Mouse (Mus musculus) olfactory bulb, adult 2 months (tissue): ENCODE results near the gene Twistnb. TPM values are rescaled to one million over a fixed set of nuclear protein-coding genes. Genes with fewer than 3 reads are reported as not detected.

Experiments used
- H3K27ac ChIP-seq: fragments of 200-500 bp; 2 replicates; pipeline ENCODE4 v1.5.1; 2012; ENCODE audit warnings: low read depth, low read length; ENCODE audit not compliant: insufficient read depth
- H3K4me1 ChIP-seq: fragments of 200-500 bp; 2 replicates; pipeline ENCODE4 v1.6.1; 2012; ENCODE audit warnings: low read length; ENCODE audit not compliant: control insufficient read depth, insufficient read depth
- H3K4me3 ChIP-seq: fragments of 200-500 bp; 2 replicates; pipeline ENCODE4 v1.5.1; 2012; ENCODE audit warnings: mild to moderate bottlenecking, low read depth, low read length, moderate library complexity; ENCODE audit not compliant: insufficient read depth
- CTCF ChIP-seq: fragments of 200-500 bp; IDR thresholded peaks from 2 replicates; pipeline ENCODE4 v1.5.1; 2012; ENCODE audit warnings: low read depth, mild to moderate bottlenecking, low read length, moderate library complexity; ENCODE audit not compliant: insufficient read depth
- POLR2A ChIP-seq: fragments of 200-500 bp; IDR thresholded peaks from 2 replicates; pipeline ENCODE4 v1.6.1; 2012; ENCODE audit warnings: mild to moderate bottlenecking, low read depth, low read length, moderate library complexity; ENCODE audit not compliant: insufficient read depth
- WGBS: fragments of 180-500 bp; shearing (Covaris S2); methylation state at CpG from one replicate; pipeline ENCODE4 v1.1.7; 2018; 5-methylcytosine and 5-hydroxymethylcytosine counted together
- polyA plus RNA-seq: library from polyadenylated mRNA; stranded (reverse); fragments of >200 nt; gene quantifications from 2 replicates; pipeline ENCODE4 v1.2.4, GENCODE M21; 2012; ENCODE audit warnings: low replicate concordance; ENCODE audit not compliant: missing spikeins, insufficient read depth, insufficient read length

Twistnb gene
- polyA plus RNA-seq, 1 experiment: not detected

- TF ChIP-seq CTCF (no peak), POLR2A (no peak)
- WGBS: 30% methylated on average over 3 of the region's 3 CpGs
- Histone ChIP-seq H3K4me3 (no peak overlapping the region), H3K4me1 (no peaks in the 10 kb centered on the region), H3K27ac (no peak overlapping the region)
Measured at GRCm38 (mm10) chr12:33424329-33424728, 5.1 kb upstream of the Twistnb start.

- WGBS: 34% methylated on average over 3 of the region's 3 CpGs
- TF ChIP-seq POLR2A: no peak
- no peak for TF ChIP-seq CTCF
- Histone ChIP-seq H3K4me1 (no peaks in the 10 kb centered on the region), H3K27ac (no peak overlapping the region), H3K4me3 (no peak overlapping the region)
Measured at GRCm38 (mm10) chr12:33427293-33427692, 2.1 kb upstream of the Twistnb start.

- H3K4me3 ChIP-seq: no peak overlapping the region
- WGBS: 67% methylated on average over 2 of the region's 2 CpGs
- TF ChIP-seq POLR2A (no peak), CTCF (no peak)
Measured at GRCm38 (mm10) chr12:33427726-33428125, 1.7 kb upstream of the Twistnb start.

GRCm38 (mm10) chr12:33433812-33434211 is 4.4 kb downstream of the Twistnb start:
- no peak overlapping the region for H3K4me3 ChIP-seq
- no peak overlapping the region for H3K27ac ChIP-seq
- TF ChIP-seq POLR2A (no peak), CTCF (no peak)
- H3K4me1 ChIP-seq: no peaks in the 10 kb centered on the region
- 80% methylated on average over 9 of the region's 9 CpGs for WGBS

More at GRCm38 (mm10) chr12:33427726-33428125, 1.7 kb upstream of the Twistnb start:
- H3K4me1 ChIP-seq: no peaks in the 10 kb centered on the region
- no peak overlapping the region for H3K27ac ChIP-seq

DNA sequence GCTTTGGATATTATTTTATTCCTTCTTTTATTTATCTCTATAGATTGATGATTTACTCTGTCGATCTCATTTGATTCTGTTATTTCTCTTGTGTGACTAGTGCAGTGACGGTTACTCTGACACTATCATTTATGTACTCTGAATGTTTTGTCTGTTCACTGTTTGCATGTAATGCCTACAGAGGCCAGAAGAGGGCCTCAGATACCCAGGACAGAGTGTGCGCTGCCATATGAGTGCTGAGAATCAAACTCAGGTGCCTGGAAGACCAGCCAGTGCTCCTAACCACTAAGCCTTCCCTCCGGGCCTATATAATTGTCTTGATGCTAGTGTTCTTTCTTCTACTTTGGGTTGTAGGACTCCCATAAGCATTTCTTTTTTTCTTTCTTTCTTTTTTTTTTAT is 5.3 kb downstream of the Twistnb start:
- H3K27ac ChIP-seq: no peak overlapping the region
- no peak overlapping the region for H3K4me3 ChIP-seq
- TF ChIP-seq POLR2A (no peak), CTCF (no peak)
- WGBS: 98% methylated on average over 4 of the region's 4 CpGs
- H3K4me1 ChIP-seq: no peaks in the 10 kb centered on the region

GRCm38 (mm10) chr12:33455418-33455817 is 26.0 kb downstream of the Twistnb start:
- Histone ChIP-seq H3K4me1 (no peaks in the 10 kb centered on the region), H3K4me3 (no peak overlapping the region), H3K27ac (no peak overlapping the region)
- WGBS: 47% methylated on average over 7 of the region's 7 CpGs
- TF ChIP-seq CTCF (no peak), POLR2A (no peak)

DNA sequence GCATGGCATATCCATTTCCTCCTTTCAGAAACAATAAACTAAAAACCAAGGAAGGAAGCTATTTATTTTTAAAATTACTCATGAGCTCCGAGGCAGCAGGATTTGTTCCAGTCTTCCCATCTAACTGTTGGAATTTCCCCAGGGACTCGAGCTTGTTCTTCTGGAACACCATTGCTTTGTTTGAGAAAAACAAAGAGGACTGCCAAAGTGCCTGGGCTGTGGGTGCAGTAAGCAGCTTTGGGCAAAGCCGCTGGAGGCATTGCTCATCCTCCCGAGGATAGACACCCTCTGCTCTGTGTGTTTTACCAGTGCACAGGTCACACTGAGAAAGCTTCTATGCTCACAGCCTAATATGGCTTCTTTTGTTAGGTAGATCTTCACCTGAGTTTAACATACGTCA is 26.8 kb downstream of the Twistnb start:
- H3K4me1 ChIP-seq: no peaks in the 10 kb centered on the region
- 29% methylated on average over 5 of the region's 5 CpGs for WGBS
- TF ChIP-seq POLR2A: no peak
- no peak for TF ChIP-seq CTCF
- no peak overlapping the region for H3K27ac ChIP-seq
- H3K4me3 ChIP-seq: no peak overlapping the region

- no peak overlapping the region for H3K27ac ChIP-seq
- TF ChIP-seq POLR2A: no peak
- no peak for TF ChIP-seq CTCF
- H3K4me1 ChIP-seq: no peaks in the 10 kb centered on the region
- no peak overlapping the region for H3K4me3 ChIP-seq
- WGBS: 25% methylated on average over 5 of the region's 5 CpGs
Measured at GRCm38 (mm10) chr12:33480975-33481374, 51.5 kb downstream of the Twistnb start.

- TF ChIP-seq CTCF (no peak), POLR2A (no peak)
- 89% methylated on average over 2 of the region's 2 CpGs for WGBS
- H3K4me1 ChIP-seq: no peaks in the 10 kb centered on the region
- H3K27ac ChIP-seq: no peak overlapping the region
- H3K4me3 ChIP-seq: no peak overlapping the region
Measured at GRCm38 (mm10) chr12:33482931-33483330, 53.5 kb downstream of the Twistnb start.

Other genes starting within 250 kb of the Twistnb start
- gene Efcab10, start 34.8 kb upstream of the Twistnb start, polyA plus RNA-seq: not detected in 2 replicates